Mouse (Mus musculus): Measurements from ENCODE around the gene Kif20b. TPM values are rescaled to one million over a fixed set of nuclear protein-coding genes. Genes with fewer than 3 reads are reported as not detected.

Gene Kif20b
- total RNA-seq, 2 experiments from 2014 or later = 19.7 to 23.2 TPM

GRCm38 (mm10) chr19:34920531-34920930 is 1.6 kb upstream of the Kif20b start:
- no peak for DNase-seq

- DNase-seq = no peak
Measured at GRCm38 (mm10) chr19:34921253-34921651, 909 bp upstream of the Kif20b start.

- no peak for DNase-seq
Measured at GRCm38 (mm10) chr19:34922603-34922963, 422 bp downstream of the Kif20b start.

- no peak for DNase-seq
Measured at GRCm38 (mm10) chr19:34947206-34947605, 25.0 kb downstream of the Kif20b start.

GRCm38 (mm10) chr19:34953842-34954541 is 31.8 kb downstream of the Kif20b start:
- peak; percentile 13 for DNase-seq

GRCm38 (mm10) chr19:34959369-34959768 is 37.2 kb downstream of the Kif20b start:
- DNase-seq = no peak

- no peak for DNase-seq
Measured at GRCm38 (mm10) chr19:34984742-34985141, 62.6 kb downstream of the Kif20b start.

GRCm38 (mm10) chr19:34990443-34990842 is 68.3 kb downstream of the Kif20b start:
- no peak for DNase-seq

- DNase-seq = peak; percentile 60
Measured at GRCm38 (mm10) chr19:34992969-34993527, 70.9 kb downstream of the Kif20b start.

GRCm38 (mm10) chr19:35015058-35015457 is 92.9 kb downstream of the Kif20b start:
- DNase-seq = no peak

GRCm38 (mm10) chr19:35017474-35018208 is 95.5 kb downstream of the Kif20b start:
- DNase-seq = no peak

- DNase-seq = no peak
Measured at GRCm38 (mm10) chr19:35018209-35018581, 96.0 kb downstream of the Kif20b start.

Small RNAs within 50 kb of the gene (microRNA-seq; reads per million reads assigned to microRNA genes)
- 0.35 to 0.61 reads per million in 2 experiments for gene Mir1950

Other genes starting within 250 kb of the Kif20b start
- gene Slc16a12, start 175.1 kb upstream of the Kif20b start, total RNA-seq (2021) = 10 to 100 TPM; 13.3 to 13.4 TPM
- gene Pank1, start 42.9 kb upstream of the Kif20b start, total RNA-seq (2021) = 10 to 100 TPM; 27.3 to 29.0 TPM